Mouse (Mus musculus) kidney, embryonic 14.5 days (tissue): ENCODE data around the gene Tgm1. TPM values are rescaled to one million over a fixed set of nuclear protein-coding genes. Genes with fewer than 3 reads are reported as not detected.

Experiments used
- polyA plus RNA-seq: library from polyadenylated mRNA; unstranded; fragments of >200 nt; fragmentation: Nextera tagmentation; extraction: Ambion mirVana; gene quantifications from 2 replicates; pipeline ENCODE4 v1.2.1, GENCODE M21; 2014

Gene Tgm1
- polyA plus RNA-seq, 1 experiment from 2014 or later = 1.2 TPM

Other genes with a start within 250 kb of the Tgm1 start
- gene Dhrs4, start 235.2 kb downstream of the Tgm1 start, polyA plus RNA-seq = 60.2 and 96.4 TPM in 2 replicates
- gene Carmil3, start 223.3 kb downstream of the Tgm1 start, polyA plus RNA-seq = 3.0 and 3.8 TPM in 2 replicates
- gene Cpne6, start 203.5 kb downstream of the Tgm1 start, polyA plus RNA-seq = 0.18 TPM in 1 of 2 replicates, not detected in the other
- not detected in 2 replicates for gene Nrl, start 188.9 kb downstream of the Tgm1 start, polyA plus RNA-seq
- 25.0 and 37.1 TPM in 2 replicates for gene Pck2, start 173.7 kb downstream of the Tgm1 start, polyA plus RNA-seq
- gene Dcaf11, start 153.9 kb downstream of the Tgm1 start, polyA plus RNA-seq = 62.9 and 90.2 TPM in 2 replicates
- 0.66 and 1.5 TPM in 2 replicates for gene A730061H03Rik, start 153.5 kb downstream of the Tgm1 start, polyA plus RNA-seq
- gene Fitm1, start 138.3 kb downstream of the Tgm1 start, polyA plus RNA-seq = 0.96 and 1.0 TPM in 2 replicates
- 131 and 142 TPM in 2 replicates for gene Psme1, start 135.8 kb downstream of the Tgm1 start, polyA plus RNA-seq
- gene Emc9, start 128.6 kb downstream of the Tgm1 start, polyA plus RNA-seq = 5.6 and 7.5 TPM in 2 replicates
- gene Psme2, start 122.8 kb downstream of the Tgm1 start, polyA plus RNA-seq = 224 and 286 TPM in 2 replicates
- gene Rnf31, start 122.2 kb downstream of the Tgm1 start, polyA plus RNA-seq = 12.4 and 17.7 TPM in 2 replicates
- gene Irf9, start 110.4 kb downstream of the Tgm1 start, polyA plus RNA-seq = 9.7 and 11.6 TPM in 2 replicates
- gene Rec8, start 95.9 kb downstream of the Tgm1 start, polyA plus RNA-seq = 17.5 and 25.1 TPM in 2 replicates
- 101 and 119 TPM in 2 replicates for gene Ipo4, start 78.0 kb downstream of the Tgm1 start, polyA plus RNA-seq
- gene Gm49378, start 76.0 kb downstream of the Tgm1 start, polyA plus RNA-seq = 3.4 TPM in 2 replicates
- 76.3 and 117 TPM in 2 replicates for gene Tm9sf1, start 70.1 kb downstream of the Tgm1 start, polyA plus RNA-seq
- 0.72 and 0.77 TPM in 2 replicates for gene Tssk4, start 63.7 kb downstream of the Tgm1 start, polyA plus RNA-seq
- gene Mdp1, start 53.4 kb downstream of the Tgm1 start, polyA plus RNA-seq = 52.0 and 52.7 TPM in 2 replicates
- gene Gmpr2, start 42.0 kb downstream of the Tgm1 start, polyA plus RNA-seq = 58.4 and 62.9 TPM in 2 replicates
- 586 and 744 TPM in 2 replicates for gene Nedd8, start 41.8 kb downstream of the Tgm1 start, polyA plus RNA-seq
- 40.3 and 50.1 TPM in 2 replicates for gene Tinf2, start 32.1 kb downstream of the Tgm1 start, polyA plus RNA-seq
- 27.8 and 29.3 TPM in 2 replicates for gene Rabggta, start 8.3 kb upstream of the Tgm1 start, polyA plus RNA-seq
- 75.2 and 82.3 TPM in 2 replicates for gene Dhrs1, start 31.8 kb upstream of the Tgm1 start, polyA plus RNA-seq
- gene Nop9, start 31.8 kb upstream of the Tgm1 start, polyA plus RNA-seq = 43.3 and 44.0 TPM in 2 replicates
- gene Cideb, start 44.5 kb upstream of the Tgm1 start, polyA plus RNA-seq = 2.9 and 3.6 TPM in 2 replicates
- gene Ltb4r2, start 47.5 kb upstream of the Tgm1 start, polyA plus RNA-seq = 0.08 and 0.39 TPM in 2 replicates
- gene Ltb4r1, start 52.0 kb upstream of the Tgm1 start, polyA plus RNA-seq = 0.23 TPM in 1 of 2 replicates, not detected in the other
- gene Adcy4, start 70.2 kb upstream of the Tgm1 start, polyA plus RNA-seq = 7.8 and 10.4 TPM in 2 replicates
- gene Ripk3, start 74.9 kb upstream of the Tgm1 start, polyA plus RNA-seq = 38.1 and 43.3 TPM in 2 replicates
- gene Nfatc4, start 109.2 kb upstream of the Tgm1 start, polyA plus RNA-seq = 26.3 and 33.8 TPM in 2 replicates
- gene Nynrin, start 140.1 kb upstream of the Tgm1 start, polyA plus RNA-seq = 11.0 and 15.6 TPM in 2 replicates
- 0.23 and 0.31 TPM in 2 replicates for gene Cbln3, start 170.5 kb upstream of the Tgm1 start, polyA plus RNA-seq
- gene Khnyn, start 171.0 kb upstream of the Tgm1 start, polyA plus RNA-seq = 7.0 and 9.7 TPM in 2 replicates
- 61.3 and 64.7 TPM in 2 replicates for gene Sdr39u1, start 186.4 kb upstream of the Tgm1 start, polyA plus RNA-seq
- 0.30 and 1.1 TPM in 2 replicates for gene Cma1, start 230.7 kb upstream of the Tgm1 start, polyA plus RNA-seq
- not detected in 2 replicates for gene Cma2, start 237.1 kb upstream of the Tgm1 start, polyA plus RNA-seq